Mouse (Mus musculus): Measurements from ENCODE around the gene Tdrd9. TPM values are rescaled to one million over a fixed set of nuclear protein-coding genes. Genes with fewer than 3 reads are reported as not detected.
A peak's percentile ranks its signal among the peaks of the same experiment; 100 is the strongest.

Tdrd9 gene
- polyA plus RNA-seq (2015; fragmentation: Nextera tagmentation; extraction: Ambion mirVana), result 0.20 and 0.24 TPM in 2 replicates

GRCm38 (mm10) chr12:111971231-111971686, at the start of gene Tdrd9:
Gene Tdrd9 (plus strand): TSS chr12:111971559.
- Histone ChIP-seq H3K4me1 (ENCODE audit: control insufficient read depth, insufficient read depth, low read length) (no peaks in the 10 kb centered on the region; the same call in 1 of the 2 replicates), H3K9me3 (ENCODE audit: control insufficient read depth, low read length) (no peaks in the 10 kb centered on the region), H3K27me3 (replicated peaks; ENCODE audit: control insufficient read depth, insufficient read depth, low read length) (no peaks in the 10 kb centered on the region), H3K27ac (ENCODE audit: low read length) (no peak within 1 kb of the TSS), H3K4me3 (ENCODE audit: low read length) (no peak within 1 kb of the TSS), H3K9ac (ENCODE audit: low read depth, low read length) (no peak within 1 kb of the TSS), H3K4me2 (ENCODE audit: low read depth, low read length) (no peak within 1 kb of the TSS), H3K36me3 (ENCODE audit: control insufficient read depth, insufficient read depth, low read length) (no peaks in the 10 kb centered on the region)
- WGBS, result 84% methylated on average over 18 of the region's 18 CpGs
- no peak for ATAC-seq

- Histone ChIP-seq H3K27ac (ENCODE audit: low read length) (no peak overlapping the region), H3K4me3 (ENCODE audit: low read length) (no peak overlapping the region), H3K9me3 (ENCODE audit: control insufficient read depth, low read length) (no peaks in the 10 kb centered on the region), H3K4me1 (ENCODE audit: control insufficient read depth, insufficient read depth, low read length) (no peaks in the 10 kb centered on the region), H3K36me3 (ENCODE audit: control insufficient read depth, insufficient read depth, low read length) (no peaks in the 10 kb centered on the region), H3K4me2 (ENCODE audit: low read depth, low read length) (no peak overlapping the region), H3K27me3 (replicated peaks; ENCODE audit: control insufficient read depth, insufficient read depth, low read length) (no peaks in the 10 kb centered on the region), H3K9ac (ENCODE audit: low read depth, low read length) (no peak overlapping the region)
- ATAC-seq, result no peak
- 88% methylated on average over 6 of the region's 6 CpGs for WGBS
These were observed 48.2 kb upstream of the Tdrd9 start for GRCm38 (mm10) chr12:111923117-111923516.

GRCm38 (mm10) chr12:111927338-111927737, 44.0 kb upstream of the Tdrd9 start:
- ATAC-seq, result peak; percentile 61
- Histone ChIP-seq H3K9ac (ENCODE audit: low read depth, low read length) (no peak overlapping the region), H3K27me3 (replicated peaks; ENCODE audit: control insufficient read depth, insufficient read depth, low read length) (no peaks in the 10 kb centered on the region), H3K4me3 (ENCODE audit: low read length) (no peak overlapping the region), H3K4me1 (ENCODE audit: control insufficient read depth, insufficient read depth, low read length) (peaks cover 4% of the 10 kb centered on the region), H3K27ac (ENCODE audit: low read length) (0 out of 2 replicates have a peak overlapping the region, but pooled peaks have one; percentile 19), H3K4me2 (ENCODE audit: low read depth, low read length) (no peak overlapping the region), H3K9me3 (ENCODE audit: control insufficient read depth, low read length) (no peaks in the 10 kb centered on the region), H3K36me3 (ENCODE audit: control insufficient read depth, insufficient read depth, low read length) (no peaks in the 10 kb centered on the region)
- 62% methylated on average over 1 of the region's 1 CpGs for WGBS

- Histone ChIP-seq H3K36me3 (ENCODE audit: control insufficient read depth, insufficient read depth, low read length) (no peaks in the 10 kb centered on the region), H3K9me3 (ENCODE audit: control insufficient read depth, low read length) (no peaks in the 10 kb centered on the region), H3K27me3 (replicated peaks; ENCODE audit: control insufficient read depth, insufficient read depth, low read length) (no peaks in the 10 kb centered on the region), H3K27ac (ENCODE audit: low read length) (no peak overlapping the region), H3K4me3 (ENCODE audit: low read length) (no peak overlapping the region), H3K4me2 (ENCODE audit: low read depth, low read length) (no peak overlapping the region), H3K4me1 (ENCODE audit: control insufficient read depth, insufficient read depth, low read length) (peaks cover 15% of the 10 kb centered on the region), H3K9ac (ENCODE audit: low read depth, low read length) (no peak overlapping the region)
- ATAC-seq, result no peak
- WGBS, result 75% methylated on average over 18 of the region's 18 CpGs
These were observed 42.9 kb upstream of the Tdrd9 start for GRCm38 (mm10) chr12:111928411-111928966.

- Histone ChIP-seq H3K27me3 (replicated peaks; ENCODE audit: control insufficient read depth, insufficient read depth, low read length) (no peaks in the 10 kb centered on the region), H3K27ac (ENCODE audit: low read length) (no peak overlapping the region), H3K9ac (ENCODE audit: low read depth, low read length) (no peak overlapping the region), H3K4me2 (ENCODE audit: low read depth, low read length) (no peak overlapping the region), H3K36me3 (ENCODE audit: control insufficient read depth, insufficient read depth, low read length) (no peaks in the 10 kb centered on the region), H3K4me1 (ENCODE audit: control insufficient read depth, insufficient read depth, low read length) (peaks cover 27% of the 10 kb centered on the region), H3K9me3 (ENCODE audit: control insufficient read depth, low read length) (no peaks in the 10 kb centered on the region), H3K4me3 (ENCODE audit: low read length) (no peak overlapping the region)
- ATAC-seq, result no peak
- 91% methylated on average over 9 of the region's 9 CpGs for WGBS
These were observed 39.8 kb upstream of the Tdrd9 start for GRCm38 (mm10) chr12:111931411-111932025.

GRCm38 (mm10) chr12:111932513-111932912, 38.8 kb upstream of the Tdrd9 start:
- Histone ChIP-seq H3K4me2 (ENCODE audit: low read depth, low read length) (no peak overlapping the region), H3K27ac (ENCODE audit: low read length) (peak overlapping the region; percentile 78), H3K4me3 (ENCODE audit: low read length) (no peak overlapping the region), H3K27me3 (replicated peaks; ENCODE audit: control insufficient read depth, insufficient read depth, low read length) (no peaks in the 10 kb centered on the region), H3K36me3 (ENCODE audit: control insufficient read depth, insufficient read depth, low read length) (no peaks in the 10 kb centered on the region), H3K9ac (ENCODE audit: low read depth, low read length) (no peak overlapping the region), H3K9me3 (ENCODE audit: control insufficient read depth, low read length) (no peaks in the 10 kb centered on the region), H3K4me1 (ENCODE audit: control insufficient read depth, insufficient read depth, low read length) (peaks cover 36% of the 10 kb centered on the region)
- ATAC-seq, result no peak
- whole genome bisulfite sequencing, result 55% methylated on average over 3 of the region's 3 CpGs

GRCm38 (mm10) chr12:111933032-111933704, 38.2 kb upstream of the Tdrd9 start:
- Histone ChIP-seq H3K27me3 (replicated peaks; ENCODE audit: control insufficient read depth, insufficient read depth, low read length) (no peaks in the 10 kb centered on the region), H3K27ac (ENCODE audit: low read length) (peak overlapping the region; percentile 78), H3K36me3 (ENCODE audit: control insufficient read depth, insufficient read depth, low read length) (no peaks in the 10 kb centered on the region), H3K4me3 (ENCODE audit: low read length) (peak overlapping the region; percentile 12; the same call in 1 of the 2 replicates), H3K9ac (ENCODE audit: low read depth, low read length) (peak overlapping the region; percentile 32; the same call in 1 of the 2 replicates), H3K4me2 (ENCODE audit: low read depth, low read length) (peak overlapping the region; percentile 33; the same call in 1 of the 2 replicates), H3K9me3 (ENCODE audit: control insufficient read depth, low read length) (no peaks in the 10 kb centered on the region), H3K4me1 (ENCODE audit: control insufficient read depth, insufficient read depth, low read length) (peaks cover 43% of the 10 kb centered on the region)
- peak; percentile 31 for ATAC-seq
- 53% methylated on average over 11 of the region's 11 CpGs for WGBS

- peak overlapping the region; percentile 63 for H3K27ac ChIP-seq (ENCODE audit: low read length)
- peak overlapping the region; percentile 32; the same call in 1 of the 2 replicates for H3K9ac ChIP-seq (ENCODE audit: low read depth, low read length)
- peaks cover 51% of the 10 kb centered on the region for H3K4me1 ChIP-seq (ENCODE audit: control insufficient read depth, insufficient read depth, low read length)
- peak overlapping the region; percentile 33; the same call in 1 of the 2 replicates for H3K4me2 ChIP-seq (ENCODE audit: low read depth, low read length)
- no peaks in the 10 kb centered on the region for H3K9me3 ChIP-seq (ENCODE audit: control insufficient read depth, low read length)
- H3K4me3 ChIP-seq (ENCODE audit: low read length), result no peak overlapping the region
- no peaks in the 10 kb centered on the region for H3K36me3 ChIP-seq (ENCODE audit: control insufficient read depth, insufficient read depth, low read length)
- no peaks in the 10 kb centered on the region for H3K27me3 ChIP-seq (replicated peaks; ENCODE audit: control insufficient read depth, insufficient read depth, low read length)
- no peak for ATAC-seq
- 55% methylated on average over 2 of the region's 2 CpGs for WGBS
These were observed 37.4 kb upstream of the Tdrd9 start for GRCm38 (mm10) chr12:111933971-111934370.

- Histone ChIP-seq H3K9ac (ENCODE audit: low read depth, low read length) (peak overlapping the region; percentile 64), H3K4me2 (ENCODE audit: low read depth, low read length) (peak overlapping the region; percentile 50), H3K27me3 (replicated peaks; ENCODE audit: control insufficient read depth, insufficient read depth, low read length) (no peaks in the 10 kb centered on the region), H3K36me3 (ENCODE audit: control insufficient read depth, insufficient read depth, low read length) (no peaks in the 10 kb centered on the region), H3K4me3 (ENCODE audit: low read length) (peak overlapping the region; percentile 24), H3K9me3 (ENCODE audit: control insufficient read depth, low read length) (no peaks in the 10 kb centered on the region), H3K4me1 (ENCODE audit: control insufficient read depth, insufficient read depth, low read length) (peaks cover 52% of the 10 kb centered on the region), H3K27ac (ENCODE audit: low read length) (peak overlapping the region; percentile 94)
- peak; percentile 90 for ATAC-seq
- WGBS, result 22% methylated on average over 24 of the region's 24 CpGs
These were observed 34.4 kb upstream of the Tdrd9 start for GRCm38 (mm10) chr12:111936706-111937550.

Data from intestine, embryonic 16.5 days (tissue).